Mouse (Mus musculus) heart, embryonic 15.5 days (tissue): ENCODE measurements at regions not wholly inside any gene's neighbourhood (a gene's known extent, or its start where the extent isn't known, plus 50 kb on each side); places are given as distances from the start of the nearest gene placed in this dataset.

ENCODE experiments used
- ATAC-seq: fragments of 200-750 bp; cut with Nextera tagmentation; replicated peaks from 2 replicates; pipeline ENCODE4 v1.8.0; 2017; ENCODE audit warnings: low read depth, moderate TSS enrichment; ENCODE audit not compliant: insufficient number of reproducible peaks, insufficient read depth, low FRiP score
- H3K27ac ChIP-seq: fragments of 300-500 bp; sonication (generic); 2 replicates; pipeline ENCODE4 v1.5.1; 2015; ENCODE audit warnings: mild to moderate bottlenecking, inconsistent platforms
- H3K27me3 ChIP-seq: fragments of 300-500 bp; sonication (generic); 2 replicates; pipeline ENCODE4 v1.6.1; 2015; ENCODE audit warnings: inconsistent platforms
- H3K36me3 ChIP-seq: fragments of 300-500 bp; sonication (generic); 2 replicates; pipeline ENCODE4 v1.6.1; 2015; ENCODE audit warnings: mild to moderate bottlenecking, inconsistent platforms
- H3K4me1 ChIP-seq: fragments of 300-500 bp; sonication (generic); replicated peaks from 2 replicates; pipeline ENCODE4 v1.6.1; 2015; ENCODE audit warnings: inconsistent platforms
- H3K4me2 ChIP-seq: fragments of 300-500 bp; sonication (generic); 2 replicates; pipeline ENCODE4 v1.6.1; 2015; ENCODE audit warnings: inconsistent platforms, mild to moderate bottlenecking, moderate library complexity
- H3K4me3 ChIP-seq: fragments of 300-500 bp; sonication (generic); 2 replicates; pipeline ENCODE4 v1.5.1; 2015; ENCODE audit warnings: mild to moderate bottlenecking, inconsistent platforms
- H3K9ac ChIP-seq: fragments of 300-500 bp; sonication (generic); 2 replicates; pipeline ENCODE4 v1.6.1; 2015; ENCODE audit warnings: mild to moderate bottlenecking, inconsistent platforms
- H3K9me3 ChIP-seq: fragments of 300-500 bp; sonication (generic); replicated peaks from 2 replicates; pipeline ENCODE4 v1.6.1; 2016; ENCODE audit warnings: inconsistent platforms
- WGBS: fragments of 180-500 bp; shearing (Covaris S2); methylation state at CpG from one replicate; pipeline ENCODE4 v1.1.7; 2015; ENCODE audit warnings: mixed read lengths; 5-methylcytosine and 5-hydroxymethylcytosine counted together

- no peaks in the 10 kb centered on the region for H3K27me3 ChIP-seq
Observed at GRCm38 (mm10) chr1:122393660-122394355, 826.0 kb upstream of the Ddx18 start.

GRCm38 (mm10) chr1:122357015-122357414 lies 789.2 kb upstream of the Ddx18 start:
- H3K36me3 ChIP-seq, result no peaks in the 10 kb centered on the region
- H3K27ac ChIP-seq, result no peak overlapping the region
- no peak overlapping the region for H3K4me2 ChIP-seq
- H3K9me3 ChIP-seq, result no peaks in the 10 kb centered on the region
- no peaks in the 10 kb centered on the region for H3K4me1 ChIP-seq
- H3K4me3 ChIP-seq, result no peak overlapping the region
- WGBS, result 86% methylated on average over 16 of the region's 16 CpGs
- no peak overlapping the region for H3K9ac ChIP-seq
- ATAC-seq, result peak; percentile 85
- H3K27me3 ChIP-seq, result no peaks in the 10 kb centered on the region

More at GRCm38 (mm10) chr1:122393660-122394355, 826.0 kb upstream of the Ddx18 start:
- Histone ChIP-seq H3K9me3 (no peaks in the 10 kb centered on the region), H3K36me3 (no peaks in the 10 kb centered on the region), H3K4me2 (no peak overlapping the region), H3K4me3 (no peak overlapping the region), H3K27ac (no peak overlapping the region), H3K9ac (no peak overlapping the region), H3K4me1 (no peaks in the 10 kb centered on the region)
- no peak for ATAC-seq
- 60% methylated on average over 3 of the region's 3 CpGs for WGBS

DNA sequence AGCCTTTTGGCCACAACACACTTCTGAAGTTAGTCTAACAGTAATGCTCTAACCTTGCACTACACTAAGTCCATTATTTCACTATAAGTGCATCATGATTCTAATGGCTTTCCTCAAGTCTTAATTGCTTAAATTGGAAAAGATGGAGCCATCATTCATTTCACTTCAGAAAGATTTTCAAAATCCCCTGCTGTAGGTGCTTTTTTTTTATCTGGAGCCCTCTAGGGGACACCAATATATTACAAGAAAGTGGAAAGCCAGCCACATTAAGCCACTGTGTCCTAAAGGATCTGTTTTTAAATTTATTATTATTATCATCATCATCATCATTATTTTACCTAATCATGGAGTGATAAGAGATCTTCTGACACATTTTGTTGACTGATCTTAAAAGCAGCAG lies 783.7 kb upstream of the Ddx18 start:
- H3K9ac ChIP-seq, result no peak overlapping the region
- no peak for ATAC-seq
- H3K27ac ChIP-seq, result no peak overlapping the region
- H3K9me3 ChIP-seq, result no peaks in the 10 kb centered on the region
- no peak overlapping the region for H3K4me2 ChIP-seq
- no peaks in the 10 kb centered on the region for H3K4me1 ChIP-seq
- no peaks in the 10 kb centered on the region for H3K27me3 ChIP-seq
- H3K4me3 ChIP-seq, result no peak overlapping the region
- no peaks in the 10 kb centered on the region for H3K36me3 ChIP-seq

GRCm38 (mm10) chr1:122333267-122333666 lies 765.5 kb upstream of the Ddx18 start:
- H3K4me3 ChIP-seq, result no peak overlapping the region
- H3K27me3 ChIP-seq, result no peaks in the 10 kb centered on the region
- no peaks in the 10 kb centered on the region for H3K4me1 ChIP-seq
- H3K27ac ChIP-seq, result no peak overlapping the region
- H3K9ac ChIP-seq, result no peak overlapping the region
- H3K36me3 ChIP-seq, result no peaks in the 10 kb centered on the region
- no peak overlapping the region for H3K4me2 ChIP-seq
- 68% methylated on average over 6 of the region's 6 CpGs for WGBS
- ATAC-seq, result no peak
- H3K9me3 ChIP-seq, result no peaks in the 10 kb centered on the region

DNA sequence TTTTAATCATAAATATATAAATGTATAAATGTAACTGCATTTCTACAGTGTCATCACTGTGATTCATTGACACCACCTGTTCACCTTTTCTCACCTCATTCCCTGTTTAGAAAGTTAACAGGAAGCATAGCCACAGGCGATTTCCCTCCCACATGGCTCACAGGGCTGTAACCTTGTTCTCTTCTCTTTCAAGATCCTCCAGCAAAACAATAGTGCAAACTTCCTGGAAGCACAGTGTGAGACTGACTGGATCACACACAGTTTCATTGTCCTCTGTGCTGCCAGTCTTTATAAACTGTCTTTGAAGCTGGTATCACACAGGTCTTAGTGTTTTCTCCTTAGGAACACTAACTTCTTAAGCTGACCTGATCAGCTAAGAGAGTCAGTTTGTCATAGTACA lies 760.5 kb upstream of the Ddx18 start:
- no peaks in the 10 kb centered on the region for H3K36me3 ChIP-seq
- H3K4me3 ChIP-seq, result no peak overlapping the region
- H3K27ac ChIP-seq, result no peak overlapping the region
- H3K4me2 ChIP-seq, result no peak overlapping the region
- 40% methylated on average over 1 of the region's 1 CpGs for WGBS
- H3K27me3 ChIP-seq, result no peaks in the 10 kb centered on the region
- H3K9ac ChIP-seq, result no peak overlapping the region
- H3K4me1 ChIP-seq, result no peaks in the 10 kb centered on the region
- H3K9me3 ChIP-seq, result no peaks in the 10 kb centered on the region
- ATAC-seq, result no peak
